Mouse (Mus musculus) MEL (cell line): ENCODE measurements around the gene Trim40. TPM values are rescaled to one million over a fixed set of nuclear protein-coding genes. Genes with fewer than 3 reads are reported as not detected.

ENCODE experiments used
- DNase-seq: peaks from one replicate; pipeline ENCODE4 v3.0.0; 2011; ENCODE audit warnings: low read depth, low spot score
- H3K27ac ChIP-seq: 2 replicates; pipeline ENCODE4 v1.5.1; 2012; ENCODE audit warnings: low read depth, mild to moderate bottlenecking, control low read depth, low read length, moderate library complexity; ENCODE audit not compliant: control insufficient read depth
- H3K27me3 ChIP-seq, 2 experiments: fragments of 150-350 bp in 1 of 2; sonication (generic) in 1 of 2; 2 replicates each; pipeline ENCODE4 v1.6.1; 2012; ENCODE audit warnings: low read length in 2 of 2, mild to moderate bottlenecking in 2 of 2, improper control_type of control experiment in 1 of 2, moderate library complexity in 1 of 2; ENCODE audit not compliant: insufficient read depth in 2 of 2, control insufficient read depth in 1 of 2
- H3K36me3 ChIP-seq, 2 experiments: 2 replicates each; pipeline ENCODE4 v1.6.1; 2012 to 2014; ENCODE audit warnings: low read length in 2 of 2, improper control_type of control experiment in 1 of 2, inconsistent platforms in 1 of 2, mild to moderate bottlenecking in 1 of 2; ENCODE audit not compliant: insufficient read depth in 2 of 2, control insufficient read depth in 1 of 2
- H3K4me1 ChIP-seq, 2 experiments: fragments of 150-350 bp in 1 of 2; sonication (generic) in 1 of 2; 2 replicates each; pipeline ENCODE4 v1.6.1; 2012; ENCODE audit warnings: low read length in 2 of 2, improper control_type of control experiment in 1 of 2, mild to moderate bottlenecking in 1 of 2; ENCODE audit not compliant: insufficient read depth in 2 of 2, control insufficient read depth in 1 of 2
- H3K4me3 ChIP-seq, 2 experiments: fragments of 150-350 bp in 1 of 2; sonication (generic) in 1 of 2; 2 replicates each; pipeline ENCODE4 v1.5.1; 2012; ENCODE audit warnings: low read depth in 2 of 2, low read length in 2 of 2, mild to moderate bottlenecking in 2 of 2, moderate library complexity in 2 of 2, control low read depth in 1 of 2, improper control_type of control experiment in 1 of 2; ENCODE audit not compliant: control insufficient read depth in 1 of 2, insufficient read depth in 1 of 2
- H3K79me2 ChIP-seq: 2 replicates; pipeline ENCODE4 v1.6.1; 2012; ENCODE audit warnings: mild to moderate bottlenecking, low read length, moderate library complexity; ENCODE audit not compliant: control insufficient read depth, poor library complexity, insufficient read depth
- H3K9ac ChIP-seq: 2 replicates; pipeline ENCODE4 v1.6.1; 2012; ENCODE audit warnings: low read depth, mild to moderate bottlenecking, control low read depth, low read length, moderate library complexity; ENCODE audit not compliant: control insufficient read depth, poor library complexity, severe bottlenecking
- H3K9me3 ChIP-seq: fragments of 150-350 bp; sonication (generic); replicated peaks from 2 replicates; pipeline ENCODE4 v1.6.1; 2012; ENCODE audit warnings: mild to moderate bottlenecking, low read length, improper control_type of control experiment, moderate library complexity; ENCODE audit not compliant: insufficient read depth
- CHD1 ChIP-seq: IDR thresholded peaks from 2 replicates; pipeline ENCODE4 v1.6.1; 2012; ENCODE audit warnings: low read depth, mild to moderate bottlenecking, inconsistent platforms, low read length, improper control_type of control experiment
- E2F4 ChIP-seq: IDR thresholded peaks from 2 replicates; pipeline ENCODE4 v1.6.1; 2011; ENCODE audit warnings: low read depth, low read length, improper control_type of control experiment, borderline replicate concordance
- ELF1 ChIP-seq: IDR thresholded peaks from 2 replicates; pipeline ENCODE4 v1.6.1; 2014; ENCODE audit warnings: low read depth, mild to moderate bottlenecking, inconsistent platforms, low read length, improper control_type of control experiment, moderate library complexity
- GATA1 ChIP-seq: IDR thresholded peaks from 2 replicates; pipeline ENCODE4 v1.6.1; 2011; ENCODE audit warnings: low read depth, low read length, improper control_type of control experiment
- HCFC1 ChIP-seq: IDR thresholded peaks from 2 replicates; pipeline ENCODE4 v1.6.1; 2012; ENCODE audit warnings: low read depth, mild to moderate bottlenecking, inconsistent platforms, low read length, improper control_type of control experiment, moderate library complexity
- KAT2A ChIP-seq: conservative IDR thresholded peaks from 2 replicates; pipeline ENCODE4 v1.6.1; 2012; ENCODE audit warnings: low read depth, low read length, improper control_type of control experiment, inconsistent platforms
- MAFK ChIP-seq: IDR thresholded peaks from 2 replicates; pipeline ENCODE4 v1.6.1; 2011; ENCODE audit warnings: low read depth, mild to moderate bottlenecking, low read length, improper control_type of control experiment, borderline replicate concordance
- MAX ChIP-seq: IDR thresholded peaks from 2 replicates; pipeline ENCODE4 v1.6.1; 2011; ENCODE audit warnings: low read length, improper control_type of control experiment
- MEF2A ChIP-seq: IDR thresholded peaks from 2 replicates; pipeline ENCODE4 v1.6.1; 2014; ENCODE audit warnings: low read depth, mild to moderate bottlenecking, inconsistent platforms, low read length, improper control_type of control experiment; ENCODE audit not compliant: poor library complexity, insufficient replicate concordance, severe bottlenecking; ENCODE audit errors: extremely low read depth
- MXI1 ChIP-seq: IDR thresholded peaks from 2 replicates; pipeline ENCODE4 v1.6.1; 2011; ENCODE audit warnings: mild to moderate bottlenecking, low read depth, low read length, improper control_type of control experiment
- MYB ChIP-seq: IDR thresholded peaks from 2 replicates; pipeline ENCODE4 v1.6.1; 2011; ENCODE audit warnings: mild to moderate bottlenecking, low read depth, low read length, improper control_type of control experiment
- MYC ChIP-seq: IDR thresholded peaks from 2 replicates; pipeline ENCODE4 v1.6.1; 2011; ENCODE audit warnings: low read depth, mild to moderate bottlenecking, low read length, improper control_type of control experiment, moderate library complexity
- NELFE ChIP-seq: IDR thresholded peaks from 2 replicates; pipeline ENCODE4 v1.6.1; 2011; ENCODE audit warnings: low read depth, low read length, improper control_type of control experiment
- NRF1 ChIP-seq: IDR thresholded peaks from 2 replicates; pipeline ENCODE4 v1.6.1; 2014; ENCODE audit warnings: low read depth, mild to moderate bottlenecking, inconsistent platforms, low read length, improper control_type of control experiment, moderate library complexity; ENCODE audit not compliant: poor library complexity, insufficient read depth, severe bottlenecking
- POLR2A ChIP-seq, 2 experiments: IDR thresholded peaks; 2 replicates each; pipeline ENCODE4 v1.6.1; 2011 to 2012; ENCODE audit warnings: low read length in 2 of 2, mild to moderate bottlenecking in 2 of 2, control low read depth in 1 of 2, improper control_type of control experiment in 1 of 2, low read depth in 1 of 2, moderate library complexity in 1 of 2; ENCODE audit not compliant: control insufficient read depth in 1 of 2, insufficient read depth in 1 of 2, poor library complexity in 1 of 2
- POLR2AphosphoS2 ChIP-seq: IDR thresholded peaks from 2 replicates; pipeline ENCODE4 v1.6.1; 2011; ENCODE audit warnings: low read length, improper control_type of control experiment
- RCOR1 ChIP-seq: IDR thresholded peaks from 2 replicates; pipeline ENCODE4 v1.6.1; 2012; ENCODE audit warnings: low read depth, mild to moderate bottlenecking, inconsistent platforms, low read length, improper control_type of control experiment
- SIN3A ChIP-seq: IDR thresholded peaks from 2 replicates; pipeline ENCODE4 v1.6.1; 2012; ENCODE audit warnings: low read length, improper control_type of control experiment, inconsistent platforms
- UBTF ChIP-seq: IDR thresholded peaks from 2 replicates; pipeline ENCODE4 v1.6.1; 2012; ENCODE audit warnings: low read depth, mild to moderate bottlenecking, inconsistent platforms, low read length, improper control_type of control experiment, moderate library complexity, borderline replicate concordance; ENCODE audit not compliant: insufficient read depth
- USF1 ChIP-seq: IDR thresholded peaks from 2 replicates; pipeline ENCODE4 v1.6.1; 2014; ENCODE audit warnings: low read depth, mild to moderate bottlenecking, inconsistent platforms, low read length, improper control_type of control experiment, moderate library complexity
- polyA plus RNA-seq, 2 experiments: library from polyadenylated mRNA; stranded (reverse) in 1 of 2; unstranded in 1 of 2; fragments of >175 nt in 1 of 2; fragments of >200 nt in 1 of 2; gene quantifications; 2 replicates each; pipeline versions ENCODE4 v1.2.1 to v1.2.4; 2012; ENCODE audit warnings: low replicate concordance in 2 of 2, low read depth in 1 of 2; ENCODE audit not compliant: insufficient read length in 2 of 2, insufficient read depth in 1 of 2, missing spikeins in 1 of 2
- total RNA-seq: library from RNA; depleted of rRNA; stranded (reverse); fragments of 300-350 nt; gene quantifications from 2 replicates; pipeline ENCODE4 v1.2.3, GENCODE M21; 2012

The Trim40 gene
- total and polyA plus RNA-seq, 3 experiments, result 0.04 TPM; not detected in 1

DNA sequence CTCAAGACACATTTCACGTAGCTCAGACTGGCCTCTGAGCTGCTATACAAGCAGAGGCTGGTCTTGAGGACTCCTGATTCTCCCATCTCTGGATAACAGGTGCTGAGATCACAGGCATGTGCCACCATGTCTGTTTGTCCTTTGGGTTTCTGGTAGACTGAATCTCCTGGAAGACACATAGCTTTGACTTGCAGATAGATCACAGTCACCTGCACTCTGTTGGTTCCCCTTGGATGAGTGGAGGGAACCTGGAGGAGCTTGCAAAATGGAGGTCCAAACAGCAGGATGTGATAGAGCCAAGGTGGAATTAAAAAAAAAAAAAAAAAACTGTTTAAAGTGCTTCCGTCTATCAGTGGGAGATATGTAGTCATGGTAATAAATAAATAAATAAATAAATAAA, 21.1 kb downstream of the Trim40 start:
- no peak overlapping the region for H3K4me3 ChIP-seq
- no peak for DNase-seq

DNA sequence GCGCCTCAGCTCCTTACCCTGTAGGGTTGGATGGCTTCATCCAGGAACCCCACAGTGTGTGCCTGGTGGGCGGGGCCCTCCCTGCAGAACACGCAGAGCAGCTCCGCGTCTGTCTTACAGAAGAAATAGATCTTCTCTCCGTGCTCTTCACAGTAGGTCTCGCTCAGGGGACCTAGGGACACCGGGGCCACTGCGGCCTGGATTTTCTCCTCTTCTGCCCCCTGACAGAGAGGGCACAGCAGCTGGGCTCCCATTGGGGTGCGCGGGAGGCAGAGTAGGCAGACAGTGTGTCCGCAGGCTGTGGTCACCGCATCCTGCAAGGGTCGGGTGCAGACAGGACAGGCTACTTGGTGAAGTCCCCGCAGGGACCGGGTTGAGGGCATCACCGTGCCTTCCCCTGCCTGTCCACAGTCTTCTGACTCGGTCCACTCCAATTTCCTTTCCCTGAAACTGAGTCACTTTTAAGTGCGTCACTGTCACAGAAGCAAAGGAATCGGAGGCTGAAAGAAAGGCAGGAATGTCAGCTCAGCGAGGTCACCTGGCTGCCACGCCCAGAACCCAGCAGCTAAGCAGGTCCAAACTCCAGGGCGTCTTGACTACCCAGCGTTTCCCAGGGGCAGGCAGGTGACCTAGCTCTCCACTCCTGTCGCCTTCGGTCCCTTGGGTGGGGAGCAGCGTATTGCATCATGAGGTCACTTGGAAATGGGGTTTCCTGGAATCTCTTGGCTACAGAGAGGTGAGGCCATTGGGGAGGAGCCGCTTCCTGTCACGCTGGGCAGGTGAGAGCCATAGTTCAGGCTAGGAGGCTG, 23.0 kb downstream of the Trim40 start, which contains the start of gene Trim15:
TSS of gene Trim15 (minus strand) at position 492 of the 809 bp plus-strand sequence.
- DNase-seq, result no peak
- Histone ChIP-seq H3K27me3 (no peaks in the 10 kb centered on the region), H3K4me1 (peaks cover 0 to 4% of the 10 kb centered on the region in 2 experiments; a peak in 2 of 4 replicates)
- TF ChIP-seq MAX (no peak), NRF1 (no peak), KAT2A (no peak), USF1 (no peak), MYC (no peak), POLR2AphosphoS2 (no peak), NELFE (no peak), MAFK (no peak), E2F4 (no peak), MYB (no peak)
- TF ChIP-seq, all 39 proteins: peak for 0
- Histone ChIP-seq H3K9ac (no peak within 1 kb of the TSS), H3K27ac (no peak within 1 kb of the TSS), H3K79me2 (peaks cover 7% of the 10 kb centered on the region), H3K9me3 (no peaks in the 10 kb centered on the region), H3K36me3 (peaks cover 0 to 4% of the 10 kb centered on the region in 2 experiments; a peak in 2 of 4 replicates), H3K4me3 (no peak within 1 kb of the TSS)

More for the DNA sequence above, 21.1 kb downstream of the Trim40 start:
- H3K9ac ChIP-seq, result no peak overlapping the region
- TF ChIP-seq ELF1 (no peak), MXI1 (no peak), RCOR1 (no peak), SIN3A (no peak), HCFC1 (no peak), MEF2A (no peak), UBTF (no peak), GATA1 (no peak), CHD1 (no peak), POLR2A (IDR thresholded peaks at IDR 0.05; ENCODE audit: control insufficient read depth in 1 of 2, insufficient read depth in 1 of 2, low read depth in 1 of 2, low read length in 2 of 2, poor library complexity in 1 of 2) (no peak)
- TF ChIP-seq, all 39 proteins: peak for 0
- peaks cover 0 to 4% of the 10 kb centered on the region in 2 experiments; a peak in 2 of 4 replicates for H3K36me3 ChIP-seq
- no peaks in the 10 kb centered on the region for H3K27me3 ChIP-seq
- peak overlapping the region; percentile 71 for H3K27ac ChIP-seq
- H3K79me2 ChIP-seq, result peaks cover 7% of the 10 kb centered on the region
- H3K9me3 ChIP-seq, result no peaks in the 10 kb centered on the region
- H3K4me1 ChIP-seq, result peaks cover 0 to 4% of the 10 kb centered on the region in 2 experiments; a peak in 2 of 4 replicates
